Mouse (Mus musculus) ovary, postnatal 10 days (tissue): Measurements from ENCODE around the gene Ung.

Experiments used
- DNase-seq: peaks from one replicate; pipeline ENCODE4 v3.0.0; 2022; ENCODE audit warnings: low spot score

Gene Ung

DNA sequence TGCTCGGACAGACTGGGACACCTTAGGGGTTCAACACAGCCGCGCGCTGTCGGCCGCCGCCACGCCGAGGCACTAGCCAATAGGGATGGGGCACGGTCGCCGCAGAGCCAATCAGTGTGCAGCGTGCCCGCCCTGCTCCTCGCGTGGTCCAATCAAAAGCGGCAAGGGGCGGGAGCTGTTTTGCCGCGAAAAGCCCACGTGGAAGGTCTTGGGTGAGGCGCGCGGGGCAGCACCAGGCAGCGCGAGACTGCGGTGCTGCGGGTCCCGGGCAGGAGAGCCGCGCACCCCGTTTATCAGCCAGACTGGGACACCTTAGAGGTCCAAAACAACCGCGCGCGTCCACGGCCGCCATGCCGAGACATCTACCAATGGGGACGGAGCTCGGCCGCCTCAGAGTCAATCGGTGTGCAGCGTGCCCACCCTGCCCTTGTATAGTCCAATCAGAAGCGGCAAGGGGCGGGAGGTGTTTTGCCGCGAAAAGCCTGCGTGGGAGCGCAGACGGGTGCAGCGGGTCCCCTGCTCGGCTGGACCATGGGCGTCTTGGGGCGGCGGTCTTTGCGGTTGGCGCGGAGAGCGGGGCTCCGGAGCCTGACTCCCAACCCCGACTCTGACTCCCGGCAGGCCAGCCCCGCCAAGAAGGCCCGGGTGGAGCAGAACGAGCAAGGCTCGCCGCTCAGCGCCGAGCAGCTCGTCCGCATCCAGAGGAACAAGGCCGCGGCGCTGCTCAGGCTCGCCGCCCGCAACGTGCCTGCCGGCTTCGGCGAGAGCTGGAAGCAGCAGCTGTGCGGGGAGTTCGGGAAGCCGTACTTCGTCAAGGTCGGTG, 723 bp downstream of the Ung start:
- peak; percentile 95 for DNase-seq

DNA sequence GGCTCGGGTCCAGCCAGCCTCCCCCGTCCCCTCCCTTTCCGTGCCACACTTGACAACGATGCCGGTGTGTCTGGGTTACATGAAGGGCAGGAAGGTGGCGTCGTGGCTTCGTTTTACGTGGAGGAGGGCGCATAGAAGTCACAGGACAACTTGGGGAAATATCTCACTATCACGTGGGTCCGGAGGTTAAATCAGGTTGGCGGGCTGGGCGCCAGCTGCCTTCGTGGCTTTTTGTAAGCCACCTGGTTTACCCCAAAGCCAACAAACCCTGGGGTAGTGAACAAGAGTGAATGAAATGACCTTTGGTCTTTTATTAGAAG, 1.3 kb downstream of the Ung start:
- peak; percentile 29 for DNase-seq

- no peak for DNase-seq
These were observed 2.7 kb downstream of the Ung start for GRCm38 (mm10) chr5:114132841-114133240.

GRCm38 (mm10) chr5:114134091-114134534, 3.9 kb downstream of the Ung start:
- peak; percentile 45 for DNase-seq

DNA sequence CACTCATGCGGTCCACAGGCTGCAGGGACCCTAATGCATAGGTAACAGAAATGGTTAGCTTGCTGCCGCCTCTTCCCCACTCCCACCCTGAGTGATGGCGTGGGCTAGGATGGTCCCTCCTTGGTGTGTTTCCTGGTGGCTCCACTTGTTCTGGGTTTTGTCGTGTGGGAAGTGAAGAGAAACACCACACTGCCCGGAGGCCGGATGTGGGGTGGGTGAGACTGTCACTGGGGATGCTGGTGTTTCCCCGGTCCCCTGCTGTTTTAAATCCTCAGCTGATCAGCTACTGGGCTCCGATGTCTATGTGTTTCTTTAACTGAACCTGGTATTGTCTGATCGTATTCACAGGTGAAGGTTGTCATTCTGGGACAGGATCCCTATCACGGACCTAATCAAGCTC, 5.3 kb downstream of the Ung start:
- DNase-seq, result no peak

DNA sequence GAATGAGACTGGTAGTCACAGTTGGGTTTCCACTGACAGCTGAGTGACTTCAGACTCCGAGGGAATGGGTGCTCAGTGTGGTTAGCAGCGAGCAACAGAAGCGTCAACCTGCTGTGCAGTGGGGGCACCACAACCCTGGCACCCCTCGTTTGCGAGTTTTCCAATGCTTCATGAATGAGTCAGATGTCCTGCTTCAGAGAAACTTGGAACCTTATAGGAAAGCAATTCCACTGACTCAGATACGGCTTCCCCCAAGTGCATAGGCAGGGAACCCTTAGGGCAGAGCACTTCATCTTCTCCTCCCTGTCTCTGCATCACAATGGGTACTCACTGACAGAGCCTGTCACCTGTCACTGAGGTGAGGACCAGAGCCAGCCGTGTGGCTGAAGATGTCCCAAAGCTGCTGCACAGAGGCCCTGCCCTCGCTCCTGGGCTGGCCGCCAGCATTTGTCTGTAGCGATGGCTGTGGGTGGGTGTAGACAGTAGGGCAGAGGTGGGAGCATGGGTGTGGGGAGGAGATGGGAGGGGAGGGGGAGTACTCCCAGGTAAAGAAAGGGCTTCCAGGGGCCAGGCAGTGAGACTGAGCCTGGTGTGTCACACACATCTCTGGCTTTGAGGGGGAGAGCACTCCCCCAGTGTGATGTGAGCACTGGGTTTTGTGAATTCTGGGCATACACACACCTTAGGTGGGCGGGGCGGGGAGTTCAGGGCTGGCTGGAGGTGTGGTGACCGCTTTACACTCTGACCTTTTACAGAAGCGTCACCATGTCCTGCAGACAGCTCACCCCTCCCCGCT, 7.5 kb downstream of the Ung start:
- DNase-seq, result no peak

DNA sequence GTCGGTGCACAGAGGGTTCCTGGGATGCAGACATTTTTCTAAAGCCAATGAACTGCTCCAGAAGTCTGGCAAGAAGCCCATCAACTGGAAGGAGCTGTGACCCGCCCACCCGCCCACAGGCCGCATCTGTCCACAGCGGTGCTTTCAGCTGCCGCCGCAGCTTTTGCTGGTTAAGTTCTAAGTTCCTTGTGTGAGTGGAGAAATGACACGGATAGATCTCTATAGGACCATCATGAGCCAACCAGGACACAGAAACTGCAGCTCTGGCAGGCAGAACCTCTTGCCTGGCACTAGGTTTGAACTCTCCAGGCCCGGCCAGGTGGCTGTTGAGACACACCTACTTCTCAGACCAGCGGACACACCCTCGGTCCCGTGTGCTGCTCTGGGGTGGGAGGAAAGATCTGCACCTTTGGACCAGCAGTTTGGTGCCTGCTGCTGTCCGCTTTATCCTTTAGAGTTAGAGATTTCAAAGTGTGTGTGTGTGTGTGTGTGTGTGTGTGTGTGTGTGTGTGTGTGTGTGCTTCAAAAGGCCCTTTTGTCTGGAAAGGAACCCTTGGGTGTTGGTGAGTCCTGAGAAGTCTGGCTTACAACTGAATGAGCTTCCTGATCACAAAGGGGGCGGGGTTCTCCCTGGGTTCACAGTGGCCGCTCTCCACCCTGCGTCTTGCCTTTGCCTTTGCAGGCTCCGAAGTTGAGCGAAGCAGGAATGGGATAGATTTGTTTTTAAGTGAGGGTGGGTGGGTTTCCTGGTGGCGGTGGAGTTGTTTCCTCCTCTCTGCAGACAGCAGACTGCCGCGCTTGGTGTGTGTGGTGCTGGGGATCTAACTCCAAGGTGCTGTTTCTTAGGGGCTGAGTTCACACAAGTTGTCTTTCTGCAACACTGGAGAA, 8.3 kb downstream of the Ung start:
- DNase-seq, result no peak

DNA sequence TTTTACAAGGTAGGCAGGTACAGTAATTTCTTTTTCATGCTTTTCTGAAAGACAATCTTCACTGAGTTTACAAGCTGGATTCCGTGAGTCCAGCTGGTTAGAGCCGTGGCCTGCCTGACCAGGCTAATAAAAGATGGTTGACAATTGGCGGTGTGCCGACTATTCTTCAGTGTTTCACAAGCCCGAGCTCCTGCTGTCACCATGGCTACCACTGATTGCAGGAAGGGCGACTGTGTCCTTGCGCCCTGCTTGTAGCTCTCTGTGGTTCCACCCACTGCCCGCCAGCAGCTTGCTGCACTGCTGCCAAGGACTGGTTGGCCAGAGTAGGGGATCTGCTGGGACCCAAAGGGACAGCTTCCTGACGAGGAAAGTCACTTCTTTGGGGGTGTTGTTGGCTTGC, 9.0 kb downstream of the Ung start:
- peak; percentile 47 for DNase-seq

DNA sequence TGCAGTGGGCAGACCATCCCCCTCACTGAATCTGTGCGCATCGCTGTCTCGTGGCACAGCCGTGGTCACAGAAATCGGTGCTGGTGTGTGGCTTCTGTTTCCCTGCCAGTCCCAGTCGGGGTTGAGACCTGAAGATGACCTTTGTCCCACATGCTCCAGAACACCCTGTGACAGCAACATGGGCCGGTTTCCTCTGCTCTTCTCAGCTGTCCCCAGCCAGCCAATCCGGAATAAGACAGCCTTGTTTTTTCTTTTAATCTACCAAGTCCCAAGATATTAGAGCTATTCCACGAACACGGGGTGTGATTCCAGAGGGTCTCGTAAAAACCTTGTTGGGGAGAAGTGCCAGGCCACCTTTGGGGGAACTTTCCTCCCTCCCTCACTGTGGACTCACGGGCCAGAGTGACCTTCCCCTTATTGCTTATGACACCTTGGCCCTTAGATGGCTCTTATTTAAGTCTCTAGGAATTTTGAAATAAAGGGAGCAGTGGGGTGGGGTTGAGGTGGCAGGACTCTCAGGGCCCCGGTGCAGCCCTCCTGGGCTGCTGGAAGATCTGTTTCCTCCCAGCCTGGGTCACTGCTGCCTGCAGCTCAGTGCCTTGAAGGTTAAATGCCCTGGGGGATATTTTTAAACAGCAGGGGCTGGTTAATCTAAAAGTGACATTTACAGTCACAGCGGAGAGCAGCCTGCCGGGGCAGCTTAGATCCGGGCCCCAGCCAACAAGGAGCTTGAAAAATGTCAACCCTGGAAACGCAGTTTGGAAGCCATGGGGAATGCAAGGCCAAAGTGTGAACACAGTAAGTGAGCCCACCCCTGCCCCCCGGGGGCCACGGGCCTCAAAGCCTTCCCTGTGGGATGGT, 16.1 kb downstream of the Ung start, which contains the start of gene Acacb:
Gene Acacb (plus strand): TSS at position 508 of the 861 bp plus-strand sequence.
- DNase-seq, result no peak

- DNase-seq, result no peak
These were observed 17.1 kb downstream of the Ung start for GRCm38 (mm10) chr5:114147043-114147972.

DNA sequence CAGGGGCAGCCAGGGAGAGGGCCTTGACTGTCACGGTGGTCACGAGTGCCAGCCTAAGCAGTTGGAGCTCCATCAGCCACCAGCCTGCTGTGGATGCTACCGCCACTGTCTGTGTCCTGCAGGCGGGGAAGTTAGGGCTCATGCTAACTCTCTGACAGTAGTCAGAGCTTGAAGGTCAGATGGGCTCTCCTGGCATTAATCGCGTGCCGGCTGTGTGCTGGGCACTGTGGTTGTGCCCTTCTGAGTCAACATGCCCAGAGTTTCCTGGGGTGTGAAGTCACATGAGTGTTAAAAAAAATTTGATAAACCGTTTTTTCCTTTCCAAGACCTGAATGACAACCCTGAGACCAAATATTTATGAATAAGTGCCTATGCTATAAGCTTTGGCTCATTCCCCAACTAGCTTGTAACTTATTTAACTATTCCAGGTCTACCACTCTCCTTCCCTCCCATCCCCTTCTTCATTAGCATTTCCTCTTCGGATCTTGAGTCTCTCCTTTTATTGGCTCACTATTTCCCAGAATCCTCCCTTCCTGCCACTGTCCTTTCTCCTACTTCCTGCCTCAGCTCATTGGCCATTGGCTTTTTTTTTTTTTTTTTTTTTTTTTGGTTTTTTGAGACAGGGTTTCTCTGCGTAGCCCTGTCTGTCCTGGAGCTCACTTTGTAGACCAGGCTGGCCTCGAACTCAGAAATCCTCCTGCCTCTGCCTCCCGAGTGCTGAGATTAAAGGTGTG, 22.3 kb downstream of the Ung start:
- no peak for DNase-seq

GRCm38 (mm10) chr5:114153490-114153889, 23.3 kb downstream of the Ung start:
- DNase-seq, result no peak

- no peak for DNase-seq
These were observed 24.6 kb downstream of the Ung start for GRCm38 (mm10) chr5:114154765-114155164.

GRCm38 (mm10) chr5:114155168-114155933, 25.2 kb downstream of the Ung start:
- no peak for DNase-seq

- DNase-seq, result no peak
These were observed 27.1 kb downstream of the Ung start for GRCm38 (mm10) chr5:114157236-114157635.

- DNase-seq, result no peak
These were observed 31.2 kb downstream of the Ung start for GRCm38 (mm10) chr5:114161424-114161823.

GRCm38 (mm10) chr5:114162106-114162815, 32.1 kb downstream of the Ung start:
- no peak for DNase-seq

DNA sequence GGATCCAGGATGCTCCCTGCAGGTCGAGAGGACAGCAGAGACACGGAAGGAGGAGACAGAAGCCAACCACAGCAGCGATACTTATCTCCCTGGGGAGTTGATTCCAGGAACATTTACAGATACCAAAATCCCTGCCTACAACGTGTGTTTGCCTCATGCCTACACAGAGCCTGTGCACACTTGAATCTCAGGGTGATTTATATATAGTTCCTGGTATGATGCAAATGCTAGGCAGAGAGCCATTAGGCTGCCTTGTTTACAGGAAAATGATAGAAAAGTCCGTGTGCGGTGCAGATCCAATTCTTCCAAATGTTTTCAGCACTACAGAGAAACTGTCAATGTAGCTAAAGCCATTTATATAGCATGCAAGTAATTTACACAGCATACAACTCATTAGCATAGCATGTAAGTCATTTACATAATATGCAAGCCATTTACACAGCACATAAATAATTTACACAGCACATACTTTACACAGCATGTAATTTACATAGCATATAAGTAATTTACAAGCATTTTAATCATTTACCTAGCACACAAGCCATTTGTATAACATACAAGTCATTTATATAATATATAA, 33.0 kb downstream of the Ung start:
- DNase-seq, result no peak
